Mouse (Mus musculus) CH12.LX (cell line): ENCODE data around the gene Cdc42.

Experiments
- CTCF ChIP-seq, 2 experiments: IDR thresholded peaks in 1 of 2; conservative IDR thresholded peaks in 1 of 2; 2 replicates each; pipeline ENCODE4 v1.5.1; 2011 to 2012; ENCODE audit warnings: low read depth in 2 of 2, low read length in 2 of 2, improper control_type of control experiment in 1 of 2, inconsistent platforms in 1 of 2, mild to moderate bottlenecking in 1 of 2, moderate library complexity in 1 of 2
- POLR2A ChIP-seq: IDR thresholded peaks from 2 replicates; pipeline ENCODE4 v1.6.1; 2011; ENCODE audit warnings: low read depth, mild to moderate bottlenecking, improper control_type of control experiment, low read length
- RCOR1 ChIP-seq: conservative IDR thresholded peaks from 2 replicates; pipeline ENCODE4 v1.6.1; 2012; ENCODE audit warnings: low read depth, mild to moderate bottlenecking, inconsistent platforms, low read length, improper control_type of control experiment
- USF2 ChIP-seq: conservative IDR thresholded peaks from 2 replicates; pipeline ENCODE4 v1.6.1; 2011; ENCODE audit warnings: low read depth, low read length, improper control_type of control experiment
- ZC3H11A ChIP-seq: IDR thresholded peaks from 2 replicates; pipeline ENCODE4 v1.6.1; 2012; ENCODE audit warnings: low read depth, mild to moderate bottlenecking, inconsistent platforms, low read length, improper control_type of control experiment

DNA sequence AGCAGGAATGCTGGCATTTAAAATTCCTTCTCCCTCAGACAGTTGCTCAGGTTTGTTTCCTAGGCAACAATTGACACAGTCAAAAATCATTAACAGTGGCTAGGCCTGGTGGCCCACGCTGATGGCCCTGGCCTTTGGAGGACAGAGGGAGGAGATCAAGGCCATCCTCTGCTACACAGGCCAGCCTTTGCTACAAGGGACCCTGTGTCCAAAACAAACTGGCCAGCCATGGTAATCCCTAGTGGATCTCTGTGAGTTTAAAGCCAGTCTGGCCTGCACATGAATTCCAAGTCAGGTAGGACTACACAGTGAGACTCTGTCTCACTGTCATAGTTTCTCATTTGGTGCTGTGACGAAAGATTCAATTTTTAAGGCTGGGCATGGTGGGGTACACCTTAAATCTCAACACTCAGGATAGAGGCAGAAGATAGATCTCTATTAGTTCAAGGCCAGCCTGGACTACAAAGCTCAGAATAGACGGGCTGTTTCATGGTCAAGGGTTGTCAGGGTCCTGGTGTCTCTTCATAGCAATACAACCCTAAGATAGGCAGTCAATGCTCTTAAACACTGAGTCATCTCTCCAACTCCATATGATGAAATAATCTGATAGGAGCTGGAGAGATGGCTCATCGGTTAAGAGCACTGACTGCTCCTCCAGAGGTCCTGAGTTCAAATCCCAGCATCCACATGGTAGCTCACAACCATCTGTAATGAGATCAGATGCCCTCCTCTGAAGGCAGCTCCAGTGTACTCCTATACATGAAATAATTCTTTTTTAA lies 20.2 kb upstream of the Cdc42 start:
- TF ChIP-seq ZC3H11A (no peak), POLR2A (no peak), CTCF (conservative IDR thresholded peaks at IDR 0.05 in 1 of 2, IDR thresholded peaks at IDR 0.05 in 1 of 2; ENCODE audit: low read depth in 2 of 2, low read length in 2 of 2) (no peak), USF2 (no peak), RCOR1 (no peak)
